Mouse (Mus musculus): ENCODE measurements around the gene Gm12184.
A peak's percentile ranks its signal among the peaks of the same experiment; 100 is the strongest.
"Not testable (repeated sequence)": the region's sequence is repeated elsewhere in the genome, so short reads cannot be mapped to it uniquely, and the experiment has no call there.

The Gm12184 gene

DNA sequence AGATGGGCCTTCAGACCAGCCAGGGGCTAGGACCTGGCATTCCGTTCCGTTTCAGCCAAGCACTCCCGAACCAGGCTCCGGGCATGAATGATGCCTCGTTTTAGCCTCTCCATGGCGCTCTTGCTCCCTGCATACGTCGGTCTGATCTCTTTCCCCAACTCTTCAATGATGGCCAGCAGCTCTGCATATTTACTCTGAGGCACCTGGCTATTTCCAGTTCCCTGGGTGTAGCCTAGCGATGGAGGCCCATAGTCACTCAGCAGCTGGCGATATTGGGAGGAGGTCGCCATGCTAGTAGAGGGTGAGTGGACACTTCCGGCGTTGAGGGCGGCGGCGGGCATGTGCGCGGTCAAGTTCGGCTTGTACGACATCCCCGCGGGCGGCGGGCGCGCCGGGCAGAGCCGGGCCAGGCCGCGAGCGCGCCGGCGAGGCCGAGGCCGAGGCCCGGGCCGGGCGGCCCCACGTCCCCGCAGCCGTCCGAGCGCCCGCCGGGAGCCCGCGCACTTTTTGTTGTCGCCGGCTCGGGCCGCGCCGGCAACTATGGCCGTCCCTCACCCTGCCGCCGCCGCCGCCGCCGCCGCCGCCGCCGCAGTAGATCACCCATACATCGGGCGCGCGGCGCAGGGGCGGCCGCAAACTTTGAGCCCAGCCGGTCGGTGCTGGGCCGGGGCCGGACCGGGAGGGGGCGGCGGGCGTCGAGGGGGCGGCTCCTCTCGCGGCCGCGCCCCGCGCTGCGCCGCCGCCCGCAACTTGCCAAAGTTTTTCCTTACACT is at the start of gene Gm12184, which contains the start of gene Trim7:
Gene Gm12184, minus strand, starts transcription at position 677 of the 773 bp plus-strand sequence.
Gene Trim7, plus strand, starts transcription at position 162 of the 773 bp plus-strand sequence.
- not testable (repeated sequence) for DNase-seq (ENCODE audit: low read depth, low spot score)

DNA sequence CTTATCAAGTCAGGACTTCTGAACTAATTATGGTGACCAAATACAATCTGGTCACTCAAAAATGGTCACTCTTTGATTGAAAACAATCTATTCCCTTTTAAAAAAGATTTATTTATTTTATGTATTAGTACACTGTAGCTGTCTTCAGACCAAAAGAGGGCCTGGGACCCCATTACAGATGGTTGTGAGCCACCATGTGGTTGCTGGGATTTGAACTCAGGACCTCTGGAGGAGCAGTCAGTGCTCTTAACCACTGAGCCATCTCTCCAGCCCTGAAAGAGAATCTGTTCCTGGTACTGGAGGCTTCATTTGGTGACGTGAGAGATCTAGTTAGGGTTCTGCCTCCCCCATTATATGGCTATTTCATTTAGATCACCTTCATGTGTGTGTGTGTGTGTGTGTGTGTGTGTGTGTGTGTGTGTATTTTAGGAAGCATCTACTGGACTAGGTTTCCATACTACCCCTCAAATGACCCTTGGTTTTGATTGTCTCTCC is 48.9 kb upstream of the Gm12184 start:
- not testable (repeated sequence) for DNase-seq (ENCODE audit: low read depth, low spot score)

DNA sequence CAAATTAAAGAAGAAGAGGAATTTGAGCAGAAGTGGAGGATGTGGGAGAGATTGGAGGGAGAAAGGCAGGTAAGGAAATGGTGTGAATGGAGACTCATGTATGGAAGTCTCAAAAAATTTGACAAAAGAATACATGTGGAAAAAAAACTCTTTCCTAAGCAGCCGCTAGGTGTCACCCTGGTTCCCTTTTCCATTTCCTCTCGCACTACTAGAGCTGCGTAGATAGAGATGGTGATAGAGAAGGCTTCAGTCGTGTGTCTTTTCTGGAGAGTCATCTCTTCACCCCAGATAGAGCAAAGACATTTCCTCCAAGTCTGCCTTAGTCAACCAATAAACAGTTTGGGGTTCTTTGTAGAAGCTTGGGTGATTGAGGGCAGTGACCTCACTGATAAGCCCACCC is 48.0 kb upstream of the Gm12184 start:
- DNase-seq (ENCODE audit: low read depth, low spot score) = peak; percentile 60

- no peak for DNase-seq (ENCODE audit: low read depth, low spot score)
Observed at GRCm38 (mm10) chr11:48873591-48874290, 47.3 kb upstream of the Gm12184 start.

GRCm38 (mm10) chr11:48872695-48873300 is 46.3 kb upstream of the Gm12184 start:
- no peak for DNase-seq (ENCODE audit: low read depth, low spot score)

DNA sequence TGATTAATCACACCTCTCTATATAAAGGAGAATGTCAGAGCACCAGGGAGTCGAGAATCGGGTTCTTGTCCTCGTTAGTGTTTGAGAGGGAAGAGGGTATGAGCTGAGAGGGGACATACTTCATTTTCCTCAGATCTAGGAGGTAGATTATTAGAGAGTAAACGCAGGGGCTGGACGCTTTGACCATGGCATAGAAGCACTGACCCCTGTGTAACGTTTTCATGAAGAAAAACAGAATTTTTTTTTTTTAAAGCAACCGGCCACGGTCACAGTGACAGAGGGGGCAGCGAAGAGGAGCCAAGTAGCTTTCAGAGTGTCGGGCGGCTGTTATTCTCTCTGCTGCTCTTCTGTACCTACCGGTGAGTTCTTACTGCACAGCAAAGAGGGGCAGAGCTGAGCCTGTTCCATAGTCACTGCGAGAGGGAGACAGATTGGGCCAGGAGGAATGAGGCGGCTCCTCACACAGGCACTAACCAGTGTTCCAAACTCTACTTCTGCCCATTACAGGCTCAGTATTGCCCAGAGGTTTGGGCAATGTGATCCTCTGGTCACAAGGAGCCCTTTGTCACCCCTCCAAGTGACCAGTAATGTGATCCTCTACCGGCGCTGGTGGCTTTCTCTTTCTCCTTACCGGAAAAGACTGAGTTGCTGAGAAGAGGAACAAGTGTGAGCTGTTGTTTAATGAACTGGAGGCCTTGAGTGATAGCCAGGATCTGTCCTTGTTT is 45.5 kb upstream of the Gm12184 start:
- DNase-seq (ENCODE audit: low read depth, low spot score) = peak; percentile 24

DNA sequence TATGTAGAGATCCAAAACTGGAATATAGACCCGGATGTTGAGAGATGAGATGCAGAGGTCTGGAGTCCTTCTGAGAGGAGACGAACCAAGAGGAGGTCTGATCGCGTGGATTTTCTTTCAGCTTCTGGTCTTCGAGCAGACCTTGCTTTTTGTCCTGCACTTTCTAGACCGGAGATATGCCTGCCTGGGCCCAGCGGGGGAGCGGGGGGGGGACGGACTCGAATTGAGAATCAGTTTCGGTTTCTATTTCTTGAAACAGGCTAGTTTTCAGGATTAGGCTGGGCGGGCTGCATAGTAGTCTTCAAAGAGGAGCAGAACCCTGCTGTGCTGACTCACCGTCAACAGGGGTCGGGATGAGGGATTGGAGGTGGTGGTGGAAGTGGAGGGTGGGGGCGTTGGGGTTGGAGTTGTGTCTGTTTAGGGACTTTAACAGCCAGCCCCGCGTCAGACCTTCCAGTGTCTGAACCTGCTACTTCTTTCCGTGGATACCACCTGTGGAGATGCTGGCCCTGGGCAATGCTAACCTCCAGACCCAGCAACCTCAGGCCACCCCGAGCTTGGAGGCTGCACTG is 44.8 kb upstream of the Gm12184 start, which contains the start of gene Irgm1:
Gene Irgm1, minus strand, starts transcription at position 483 of the 572 bp plus-strand sequence.
- peak; percentile 90 for DNase-seq (ENCODE audit: low read depth, low spot score)

- no peak for DNase-seq (ENCODE audit: low read depth, low spot score)
Observed at GRCm38 (mm10) chr11:48870781-48871180, 44.3 kb upstream of the Gm12184 start.

GRCm38 (mm10) chr11:48869380-48870110 is 43.1 kb upstream of the Gm12184 start:
- DNase-seq (ENCODE audit: low read depth, low spot score) = no peak

GRCm38 (mm10) chr11:48866481-48866880 is 40.0 kb upstream of the Gm12184 start:
- DNase-seq (ENCODE audit: low read depth, low spot score) = no peak

- no peak for DNase-seq (ENCODE audit: low read depth, low spot score)
Observed at GRCm38 (mm10) chr11:48863808-48864207, 37.4 kb upstream of the Gm12184 start.

- DNase-seq (ENCODE audit: low read depth, low spot score) = peak; percentile 55
Observed at GRCm38 (mm10) chr11:48862784-48863319, 36.4 kb upstream of the Gm12184 start.

GRCm38 (mm10) chr11:48859014-48859413 is 32.6 kb upstream of the Gm12184 start:
- DNase-seq (ENCODE audit: low read depth, low spot score) = peak; percentile 74

DNA sequence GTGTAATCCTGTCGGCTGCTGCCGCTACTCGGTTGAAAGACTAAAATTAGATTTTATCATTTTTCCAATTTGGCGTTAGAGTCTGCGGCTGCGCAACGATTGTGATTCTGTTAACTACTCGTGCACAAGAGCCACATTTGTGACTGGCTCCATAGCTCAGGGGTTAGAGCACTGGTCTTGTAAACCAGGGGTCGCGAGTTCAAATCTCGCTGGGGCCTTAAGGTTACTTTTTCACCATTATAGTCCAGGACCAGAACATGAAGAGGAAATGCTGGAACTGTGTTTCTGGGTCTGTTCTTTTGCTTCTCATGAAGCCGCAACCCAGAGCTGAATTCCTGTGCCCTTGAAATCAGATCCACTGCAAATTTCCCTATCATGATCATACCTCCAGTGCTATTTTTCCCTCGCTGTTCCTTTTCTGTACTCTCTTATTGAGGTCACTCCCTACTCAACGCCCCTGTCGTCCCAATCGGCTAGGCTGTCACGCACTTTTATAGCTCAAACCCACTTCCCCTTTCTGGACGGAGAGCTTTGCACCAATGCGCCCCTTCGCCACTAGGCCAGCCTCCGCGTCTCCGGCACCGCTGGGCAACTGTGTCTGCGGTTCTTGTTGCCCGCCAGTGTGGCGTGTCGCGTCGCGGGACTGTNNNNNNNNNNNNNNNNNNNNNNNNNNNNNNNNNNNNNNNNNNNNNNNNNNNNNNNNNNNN is 27.2 kb upstream of the Gm12184 start:
- peak; percentile 85 for DNase-seq (ENCODE audit: low read depth, low spot score)

DNA sequence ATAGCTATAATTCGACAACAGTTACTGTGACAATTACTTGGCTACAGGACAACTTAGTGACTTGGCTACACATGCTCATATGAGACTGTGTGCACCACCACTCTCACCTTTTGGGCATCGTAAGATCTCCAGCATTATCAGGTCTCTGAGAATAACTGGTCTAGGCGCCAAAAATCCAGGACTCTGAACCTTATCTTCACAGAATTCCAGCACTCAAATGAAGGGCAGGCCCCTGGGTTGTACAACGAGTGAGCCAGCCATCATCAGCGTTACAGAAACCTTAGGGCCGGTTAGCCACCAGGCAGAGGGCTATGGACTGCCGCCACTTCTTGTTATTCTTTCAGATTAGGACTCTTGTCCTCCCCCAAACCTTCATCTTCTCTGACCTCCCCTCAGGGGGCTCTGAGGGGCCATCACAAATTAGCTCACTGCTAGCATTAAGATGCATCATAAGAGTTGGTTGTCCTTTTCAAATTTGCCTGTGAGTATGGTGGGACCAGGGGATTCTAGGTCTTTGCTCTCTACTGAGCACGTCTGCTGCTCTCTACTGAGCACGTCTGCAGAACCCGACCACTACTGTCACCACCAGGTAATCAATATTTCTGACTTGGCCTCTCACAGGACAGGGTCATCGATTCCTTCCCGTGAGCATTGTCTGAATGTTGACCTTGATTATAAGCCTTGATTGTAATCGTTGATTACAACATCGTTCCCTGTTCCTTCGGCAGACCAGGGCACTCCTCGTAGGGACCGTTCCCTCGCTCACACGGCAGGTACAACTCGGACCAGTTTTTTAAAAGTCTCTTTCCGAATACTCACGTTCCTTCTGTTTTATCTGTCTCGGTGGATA is 26.4 kb upstream of the Gm12184 start:
- peak; percentile 50 for DNase-seq (ENCODE audit: low read depth, low spot score)

DNA sequence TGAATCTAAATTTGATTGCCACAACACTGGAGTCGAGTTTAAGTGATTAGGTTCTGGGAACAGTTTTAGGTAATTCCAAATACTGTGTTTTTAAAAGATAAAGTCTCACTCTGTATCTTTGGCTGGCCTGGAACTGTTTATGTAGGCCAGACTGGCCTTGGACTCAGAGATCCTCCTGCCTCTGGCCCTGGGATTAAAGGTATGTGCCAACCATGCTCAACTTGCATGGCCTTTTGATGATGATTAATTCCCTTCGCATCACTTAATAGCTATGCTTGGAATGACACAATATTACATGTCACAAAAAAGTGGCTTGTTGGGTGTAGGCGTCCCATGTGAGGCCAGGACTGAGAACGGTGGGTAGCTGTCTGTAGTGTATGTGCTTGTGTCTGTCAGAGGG is 25.7 kb upstream of the Gm12184 start:
- no peak for DNase-seq (ENCODE audit: low read depth, low spot score)

- peak; percentile 93 for DNase-seq (ENCODE audit: low read depth, low spot score)
Observed at GRCm38 (mm10) chr11:48851270-48851995, 25.0 kb upstream of the Gm12184 start.

GRCm38 (mm10) chr11:48850240-48850639 is 23.8 kb upstream of the Gm12184 start:
- no peak for DNase-seq (ENCODE audit: low read depth, low spot score)

All from R1 (cell line).